Comparison of ENCODE assay signal across 16 mouse cellular contexts in the genomic region with DNA sequence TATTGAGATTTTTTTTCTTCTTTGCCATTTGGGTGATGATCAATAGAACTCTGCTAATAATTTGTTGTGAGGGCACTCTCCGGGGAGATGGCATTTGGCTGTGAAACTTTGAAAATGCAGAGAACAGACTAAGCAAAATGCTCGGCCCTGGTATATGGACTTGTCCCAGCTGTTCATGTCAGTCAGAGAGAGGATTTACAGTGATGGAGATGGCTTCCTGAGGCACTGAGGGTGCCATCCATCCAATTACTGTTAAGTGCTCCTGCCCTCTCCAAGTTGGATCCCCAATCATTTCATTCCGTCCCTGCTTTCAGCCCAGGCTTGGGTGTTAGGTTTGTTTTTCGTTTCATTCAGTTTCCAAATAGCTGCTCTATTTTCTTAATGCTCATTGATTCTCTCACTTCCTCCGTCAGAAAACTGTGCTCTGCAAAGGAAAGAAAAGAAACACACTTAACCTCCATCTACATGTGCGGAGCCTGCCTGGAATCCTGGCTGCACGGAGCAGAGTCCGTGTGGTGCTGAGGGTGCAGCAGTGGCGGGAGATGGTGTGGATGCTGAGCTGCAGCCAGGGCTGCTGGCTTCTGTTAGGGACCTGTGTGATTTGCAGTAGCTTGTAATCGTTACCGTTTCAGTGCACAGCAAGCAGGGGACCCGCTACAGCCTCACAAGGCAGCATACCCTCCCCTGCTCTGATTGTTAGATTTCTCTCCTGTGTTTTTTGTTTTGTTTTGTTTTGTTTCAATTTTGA.
A peak's percentile ranks its signal among the peaks of the same experiment; 100 is the strongest.
DNase-seq lines count a peak whose midpoint lies in the region; ATAC-seq lines count a peak whose summit lies in the region.
"Had no signal": no experiment of that assay in that cellular context is flagged by ENCODE, and none has a peak within 500 bp of the region (broad histone marks: within the 10 kb centered on the region; RNA-seq: fewer than 3 reads in every experiment).

No protein-coding gene starts in this region.

- no peaks in the 10 kb centered on the region for H3K9me3 ChIP-seq in embryonic facial prominence, embryonic 10.5 days
- H3K9me3 ChIP-seq in hindbrain, embryonic 14.5 days (ENCODE audit: control insufficient read depth, low read length): 0 out of 2 replicates have a peak, but pooled peaks cover 4% of the 10 kb centered on the region
- H3K9me3 ChIP-seq in midbrain, embryonic 16.5 days (replicated peaks; ENCODE audit: control insufficient read depth, low read length, poor library complexity, severe bottlenecking): no peaks in the 10 kb centered on the region
- H3K9me3 ChIP-seq in intestine, embryonic 16.5 days (ENCODE audit: control insufficient read depth, low read length): no peaks in the 10 kb centered on the region
- H3K9me3 ChIP-seq: limb, embryonic 15.5 days; lung, embryonic 15.5 days; midbrain, embryonic 12.5 days had no signal

- DNase-seq in embryo, embryonic 11 days: peak; percentile 35
- no peak for DNase-seq in embryo, embryonic 10 days (ENCODE audit: low spot score)
- peak; percentile 16 for DNase-seq in embryonic facial prominence, embryonic 10.5 days (ENCODE audit: low spot score)
- DNase-seq in hindbrain, embryonic 14.5 days (ENCODE audit: low spot score): no peak
- no peak for DNase-seq in thymus, adult 18-20 months
- DNase-seq in thymus, postnatal 0 days (ENCODE audit: low spot score): no peak
- DNase-seq: gastrocnemius, postnatal 25 days; kidney, adult 9 months; layer of hippocampus, adult 9-11 months; spleen, adult 18-20 months had no signal

- peak overlapping the region; percentile 35; the same call in 1 of the 2 replicates for H3K9ac ChIP-seq in hindbrain, embryonic 14.5 days
- peak overlapping the region; percentile 46 for H3K9ac ChIP-seq in midbrain, embryonic 16.5 days (ENCODE audit: low read depth, low read length)
- H3K9ac ChIP-seq in intestine, embryonic 16.5 days (ENCODE audit: low read depth, low read length): no peak overlapping the region
- H3K9ac ChIP-seq: limb, embryonic 15.5 days; lung, embryonic 15.5 days; midbrain, embryonic 12.5 days had no signal

- no peaks in the 10 kb centered on the region for H3K36me3 ChIP-seq in embryonic facial prominence, embryonic 10.5 days (replicated peaks)
- H3K36me3 ChIP-seq in hindbrain, embryonic 14.5 days (replicated peaks; ENCODE audit: control insufficient read depth, insufficient read depth): no peaks in the 10 kb centered on the region
- no peaks in the 10 kb centered on the region for H3K36me3 ChIP-seq in midbrain, embryonic 16.5 days (ENCODE audit: control insufficient read depth, insufficient read depth, low read length)
- H3K36me3 ChIP-seq in intestine, embryonic 16.5 days (ENCODE audit: control insufficient read depth, insufficient read depth, low read length): no peaks in the 10 kb centered on the region
- H3K36me3 ChIP-seq: limb, embryonic 15.5 days; lung, embryonic 15.5 days; midbrain, embryonic 12.5 days had no signal

- H3K4me1 ChIP-seq in embryonic facial prominence, embryonic 10.5 days: peaks cover 21% of the 10 kb centered on the region
- peaks cover 27% of the 10 kb centered on the region for H3K4me1 ChIP-seq in hindbrain, embryonic 14.5 days (replicated peaks; ENCODE audit: control insufficient read depth, insufficient read depth, low read length)
- H3K4me1 ChIP-seq in midbrain, embryonic 16.5 days (ENCODE audit: control insufficient read depth, insufficient read depth, low read length): peaks cover 17% of the 10 kb centered on the region
- no peaks in the 10 kb centered on the region for H3K4me1 ChIP-seq in intestine, embryonic 16.5 days (ENCODE audit: control insufficient read depth, insufficient read depth, low read length)
- H3K4me1 ChIP-seq: limb, embryonic 15.5 days had no signal

- H3K4me3 ChIP-seq in embryonic facial prominence, embryonic 10.5 days: no peak overlapping the region
- H3K4me3 ChIP-seq in hindbrain, embryonic 14.5 days (replicated peaks; ENCODE audit: low read length): no peak overlapping the region
- H3K4me3 ChIP-seq in midbrain, embryonic 16.5 days (ENCODE audit: low read depth, low read length): no peak overlapping the region
- no peak overlapping the region for H3K4me3 ChIP-seq in intestine, embryonic 16.5 days (ENCODE audit: low read length)
- H3K4me3 ChIP-seq: limb, embryonic 15.5 days; lung, embryonic 15.5 days; midbrain, embryonic 12.5 days had no signal

- H3K27me3 ChIP-seq in embryonic facial prominence, embryonic 10.5 days (replicated peaks; ENCODE audit: low read depth, poor library complexity, severe bottlenecking): no peaks in the 10 kb centered on the region
- no peaks in the 10 kb centered on the region for H3K27me3 ChIP-seq in hindbrain, embryonic 14.5 days (ENCODE audit: control insufficient read depth, insufficient read depth, low read length)
- no peaks in the 10 kb centered on the region for H3K27me3 ChIP-seq in midbrain, embryonic 16.5 days (ENCODE audit: control insufficient read depth, insufficient read depth, low read depth, low read length)
- no peaks in the 10 kb centered on the region for H3K27me3 ChIP-seq in intestine, embryonic 16.5 days (replicated peaks; ENCODE audit: control insufficient read depth, insufficient read depth, low read length)
- H3K27me3 ChIP-seq: limb, embryonic 15.5 days; lung, embryonic 15.5 days; midbrain, embryonic 12.5 days had no signal

- H3K4me2 ChIP-seq in hindbrain, embryonic 14.5 days (replicated peaks): peak overlapping the region; percentile 23
- peak overlapping the region; percentile 36; the same call in 1 of the 2 replicates for H3K4me2 ChIP-seq in midbrain, embryonic 16.5 days (ENCODE audit: low read length)
- no peak overlapping the region for H3K4me2 ChIP-seq in intestine, embryonic 16.5 days (ENCODE audit: low read depth, low read length)
- H3K4me2 ChIP-seq: limb, embryonic 15.5 days; lung, embryonic 15.5 days; midbrain, embryonic 12.5 days had no signal

- WGBS in embryonic facial prominence, embryonic 10.5 days: 43% methylated on average over 12 of the region's 12 CpGs
- WGBS in hindbrain, embryonic 14.5 days: 24% methylated on average over 12 of the region's 12 CpGs
- WGBS in midbrain, embryonic 16.5 days: 22% methylated on average over 12 of the region's 12 CpGs
- 35% methylated on average over 12 of the region's 12 CpGs for WGBS in intestine, embryonic 16.5 days

- ATAC-seq in hindbrain, embryonic 14.5 days (ENCODE audit: low FRiP score): no peak
- ATAC-seq in midbrain, embryonic 16.5 days: peak; percentile 48; the same call in 1 of the 2 replicates
- ATAC-seq in intestine, embryonic 16.5 days: no peak
- ATAC-seq: activated CD4-positive, CD25-positive, alpha-beta regulatory T cell, adult 4 months had no signal

- no peak overlapping the region; the same call in 1 of the 2 replicates for H3K27ac ChIP-seq in embryonic facial prominence, embryonic 10.5 days (replicated peaks)
- H3K27ac ChIP-seq in hindbrain, embryonic 14.5 days: peak overlapping the region; percentile 68
- H3K27ac ChIP-seq in midbrain, embryonic 16.5 days (ENCODE audit: low read length): peak overlapping the region; percentile 70
- H3K27ac ChIP-seq in intestine, embryonic 16.5 days (ENCODE audit: low read length): no peak overlapping the region
- H3K27ac ChIP-seq: limb, embryonic 15.5 days; lung, embryonic 15.5 days; midbrain, embryonic 12.5 days had no signal

Comparison
In these comparisons a context has a peak if more than half of its experiments do, and no peak if none do; other contexts are left out.
1. DNase-seq: peak in embryo, embryonic 11 days (single experiment) and embryonic facial prominence, embryonic 10.5 days (single experiment); none in embryo, embryonic 10 days (single experiment), hindbrain, embryonic 14.5 days (single experiment), thymus, adult 18-20 months (0 of 2) and thymus, postnatal 0 days (single experiment).
2. H3K27ac ChIP-seq: peak in hindbrain, embryonic 14.5 days (single experiment) and midbrain, embryonic 16.5 days (single experiment); none in embryonic facial prominence, embryonic 10.5 days (single experiment) and intestine, embryonic 16.5 days (single experiment).